In genomic region chr13:23710374-23711089, GRCm38 (mm10) we compare ENCODE assay signal across 8 mouse cellular contexts. TPM values are rescaled to one million over a fixed set of nuclear protein-coding genes. Genes with fewer than 3 reads are reported as not detected.
DNase-seq lines count a peak whose midpoint lies in the region; ATAC-seq lines count a peak whose summit lies in the region.

TSS of gene Hfe (minus strand) at chr13:23710854.

- peak; percentile 92 for ATAC-seq in CD4-positive, CD25-positive, alpha-beta regulatory T cell, adult 4 months
- ATAC-seq in activated CD4-positive, CD25-positive, alpha-beta regulatory T cell, adult 4 months: peak; percentile 87
- ATAC-seq in megakaryocyte progenitor cell, adult 5-6 weeks (replicated peaks; ENCODE audit: poor library complexity): peak; percentile 59

- peak; percentile 44 for DNase-seq in forebrain, embryonic 10.5 days (ENCODE audit: extremely low spot score, low spot score)
- peak; percentile 65 to 67 for DNase-seq in heart, postnatal 10 days
- DNase-seq in kidney, postnatal 36 days: peak; percentile 53 to 76
- DNase-seq in spleen, adult 12 weeks (ENCODE audit: low spot score): peak; percentile 35
- DNase-seq in frontal cortex, postnatal 25 days (ENCODE audit: low spot score in 2 of 2): no peak

- H3K36me3 ChIP-seq in forebrain, embryonic 10.5 days (replicated peaks): no peaks in the 10 kb centered on the region

- peaks cover 20% of the 10 kb centered on the region for H3K4me1 ChIP-seq in forebrain, embryonic 10.5 days

- peaks cover 38% of the 10 kb centered on the region for H3K27me3 ChIP-seq in forebrain, embryonic 10.5 days (ENCODE audit: poor library complexity, severe bottlenecking)

- WGBS in forebrain, embryonic 10.5 days: 4% methylated on average over 17 of the region's 17 CpGs

- no peaks in the 10 kb centered on the region for H3K9me3 ChIP-seq in forebrain, embryonic 10.5 days

- intact Hi-C loops in heart, postnatal 10 days (cut with DNase I): no loop called here

- H3K27ac ChIP-seq in forebrain, embryonic 10.5 days: peak within 1 kb of the TSS; percentile 76

- H3K4me3 ChIP-seq in forebrain, embryonic 10.5 days: peak within 1 kb of the TSS; percentile 44

RNA-seq across cellular contexts. Expression of gene Hfe, which starts in this region (rescaled TPM):
- polyA plus RNA-seq in CD4-positive, CD25-positive, alpha-beta regulatory T cell, adult 4 months (2017; shearing (Covaris generic)): under 1 TPM; 0.57 to 0.69 TPM
- polyA plus RNA-seq in activated CD4-positive, CD25-positive, alpha-beta regulatory T cell, adult 4 months (2017; shearing (Covaris generic)): under 1 TPM in 1 of 2 experiments, not detected in 1; 0.80 TPM
- 1.3 and 1.5 TPM in 2 replicates for polyA plus RNA-seq in forebrain, embryonic 10.5 days (2016; fragmentation: Nextera tagmentation; extraction: Ambion mirVana)
- 10 to 100 TPM; 26.7 to 32.4 TPM for total RNA-seq in heart, postnatal 10 days (2021)
- total RNA-seq in megakaryocyte progenitor cell, adult 5-6 weeks (2015): 15.9 and 16.6 TPM in 2 replicates
- 6.0 and 8.7 TPM in 2 replicates for total RNA-seq in megakaryocyte progenitor cell, adult 5-6 weeks (2017)

Comparison
In these comparisons a context has a peak if more than half of its experiments do, and no peak if none do; other contexts are left out.
1. Peak in ATAC-seq in CD4-positive, CD25-positive, alpha-beta regulatory T cell, adult 4 months; RNA of the gene not detected or under 1 TPM.
2. Peak in ATAC-seq in activated CD4-positive, CD25-positive, alpha-beta regulatory T cell, adult 4 months; RNA of the gene not detected or under 1 TPM.
3. DNase-seq: peak in forebrain, embryonic 10.5 days (single experiment), heart, postnatal 10 days (2 of 2), kidney, postnatal 36 days (2 of 2) and spleen, adult 12 weeks (single experiment); none in frontal cortex, postnatal 25 days (0 of 2).
4. Peak in every context shown above with its lines, with median percentiles within 50 percentile points of each other: ATAC-seq.